Mouse (Mus musculus) midbrain, postnatal 0 days (tissue): ENCODE measurements around the gene Fam122c. TPM values are rescaled to one million over a fixed set of nuclear protein-coding genes. Genes with fewer than 3 reads are reported as not detected.

Experiments used
- ATAC-seq: fragments of 200-750 bp; cut with Nextera tagmentation; 2 replicates; pipeline ENCODE4 v1.8.0; 2017; ENCODE audit warnings: moderate number of reproducible peaks, mild to moderate bottlenecking, moderate TSS enrichment, moderate library complexity; ENCODE audit not compliant: low FRiP score
- DNase-seq: peaks from one replicate; pipeline ENCODE4 v3.0.0-alpha.2; 2015; ENCODE audit warnings: low spot score
- H3K27ac ChIP-seq: fragments of 300-500 bp; sonication (generic); 2 replicates; pipeline ENCODE4 v1.5.1; 2014; ENCODE audit warnings: low read depth, mild to moderate bottlenecking, low read length, mixed read lengths
- H3K27me3 ChIP-seq: fragments of 300-500 bp; sonication (generic); 2 replicates; pipeline ENCODE4 v1.6.1; 2014; ENCODE audit warnings: low read length, control low read depth, mixed read lengths; ENCODE audit not compliant: insufficient read depth
- H3K36me3 ChIP-seq: fragments of 300-500 bp; sonication (generic); 2 replicates; pipeline ENCODE4 v1.6.1; 2014; ENCODE audit warnings: low read length, control low read depth, mixed read lengths; ENCODE audit not compliant: insufficient read depth
- H3K4me1 ChIP-seq: fragments of 300-500 bp; sonication (generic); 2 replicates; pipeline ENCODE4 v1.6.1; 2014; ENCODE audit warnings: mild to moderate bottlenecking, control low read depth, antibody characterized with exemption, low read length, mixed read lengths; ENCODE audit not compliant: insufficient read depth
- H3K4me2 ChIP-seq: fragments of 300-500 bp; sonication (generic); 2 replicates; pipeline ENCODE4 v1.6.1; 2014; ENCODE audit warnings: low read depth, mild to moderate bottlenecking, low read length, mixed read lengths; ENCODE audit not compliant: poor library complexity, severe bottlenecking
- H3K4me3 ChIP-seq: fragments of 300-500 bp; sonication (generic); 2 replicates; pipeline ENCODE4 v1.5.1; 2014; ENCODE audit warnings: low read depth, mild to moderate bottlenecking, low read length, moderate library complexity
- H3K9ac ChIP-seq: fragments of 300-500 bp; sonication (generic); replicated peaks from 2 replicates; pipeline ENCODE4 v1.6.1; 2014; ENCODE audit warnings: mild to moderate bottlenecking, low read length, moderate library complexity, mixed read lengths; ENCODE audit not compliant: poor library complexity, severe bottlenecking
- H3K9me3 ChIP-seq: fragments of 300-500 bp; sonication (generic); 2 replicates; pipeline ENCODE4 v1.6.1; 2016; ENCODE audit warnings: low read length, control low read depth
- CTCF ChIP-seq: IDR thresholded peaks from 2 replicates; pipeline ENCODE4 v1.5.1; 2016; ENCODE audit warnings: antibody characterized with exemption, mild to moderate bottlenecking
- WGBS: fragments of 180-500 bp; shearing (Covaris S2); extraction: QIAGEN DNeasy Blood & Tissue Kit; methylation state at CpG from one replicate; pipeline ENCODE4 v1.1.7; 2014; 5-methylcytosine and 5-hydroxymethylcytosine counted together
- polyA plus RNA-seq: library from polyadenylated mRNA; unstranded; fragments of >200 nt; fragmentation: Nextera tagmentation; extraction: Ambion mirVana; gene quantifications from 2 replicates; pipeline ENCODE4 v1.2.1, GENCODE M21; 2015
- total RNA-seq: library from RNA; depleted of rRNA; stranded (reverse); fragments of >200 nt; gene quantifications from 2 replicates; pipeline ENCODE4 v1.2.3, GENCODE M21; 2014; rRNA removed

The Fam122c gene
- total RNA-seq (not detected in 2 replicates), polyA plus RNA-seq (not detected in 2 replicates)

- no peak within 1 kb of the TSS for H3K4me3 ChIP-seq
- H3K27me3 ChIP-seq, result no peaks in the 10 kb centered on the region
- WGBS, result 57% methylated on average over 1 of the region's 1 CpGs
- H3K9ac ChIP-seq, result no peak within 1 kb of the TSS
- no peak within 1 kb of the TSS for H3K4me2 ChIP-seq
- ATAC-seq (no peak), DNase-seq (no peak)
- no peak for TF ChIP-seq CTCF
- no peaks in the 10 kb centered on the region for H3K36me3 ChIP-seq
- no peak within 1 kb of the TSS for H3K27ac ChIP-seq
- no peaks in the 10 kb centered on the region for H3K4me1 ChIP-seq
- no peaks in the 10 kb centered on the region for H3K9me3 ChIP-seq
Observed at GRCm38 (mm10) chrX:53273124-53273523, at the start of gene Fam122c. Fam122c (plus strand) TSS chrX:53273424.

- ATAC-seq (no peak), DNase-seq (no peak)
- H3K36me3 ChIP-seq, result no peaks in the 10 kb centered on the region
- H3K9ac ChIP-seq, result no peak overlapping the region
- H3K9me3 ChIP-seq, result no peaks in the 10 kb centered on the region
- 71% methylated on average over 6 of the region's 6 CpGs for WGBS
- H3K4me2 ChIP-seq, result no peak overlapping the region
- H3K4me1 ChIP-seq, result no peaks in the 10 kb centered on the region
- no peak overlapping the region for H3K27ac ChIP-seq
- no peak for TF ChIP-seq CTCF
- H3K27me3 ChIP-seq, result no peaks in the 10 kb centered on the region
- no peak overlapping the region for H3K4me3 ChIP-seq
Observed at GRCm38 (mm10) chrX:53224353-53224944, 48.8 kb upstream of the Fam122c start.

GRCm38 (mm10) chrX:53231965-53232364 lies 41.3 kb upstream of the Fam122c start:
- peak overlapping the region; percentile 43 for H3K4me2 ChIP-seq
- DNase-seq, result peak; percentile 36
- WGBS, result 26% methylated on average over 13 of the region's 13 CpGs
- no peaks in the 10 kb centered on the region for H3K36me3 ChIP-seq
- H3K9ac ChIP-seq, result 0 out of 2 replicates have a peak overlapping the region, but pooled peaks have one; percentile 19
- ATAC-seq, result no peak
- H3K27ac ChIP-seq, result no peak overlapping the region
- no peak for TF ChIP-seq CTCF
- H3K27me3 ChIP-seq, result no peaks in the 10 kb centered on the region
- no peaks in the 10 kb centered on the region for H3K4me1 ChIP-seq
- peak overlapping the region; percentile 31 for H3K4me3 ChIP-seq
- no peaks in the 10 kb centered on the region for H3K9me3 ChIP-seq

GRCm38 (mm10) chrX:53233689-53234088 lies 39.5 kb upstream of the Fam122c start:
- no peaks in the 10 kb centered on the region for H3K4me1 ChIP-seq
- no peak overlapping the region for H3K9ac ChIP-seq
- H3K27me3 ChIP-seq, result no peaks in the 10 kb centered on the region
- WGBS, result 46% methylated on average over 4 of the region's 4 CpGs
- DNase-seq, result peak; percentile 8
- H3K36me3 ChIP-seq, result no peaks in the 10 kb centered on the region
- H3K27ac ChIP-seq, result no peak overlapping the region
- no peaks in the 10 kb centered on the region for H3K9me3 ChIP-seq
- H3K4me2 ChIP-seq, result no peak overlapping the region
- ATAC-seq, result no peak
- TF ChIP-seq CTCF, result peak; percentile 38
- no peak overlapping the region for H3K4me3 ChIP-seq

GRCm38 (mm10) chrX:53236404-53236803 lies 36.8 kb upstream of the Fam122c start:
- Histone ChIP-seq H3K4me1 (no peaks in the 10 kb centered on the region), H3K9ac (no peak overlapping the region), H3K9me3 (no peaks in the 10 kb centered on the region), H3K27ac (no peak overlapping the region), H3K27me3 (no peaks in the 10 kb centered on the region), H3K4me3 (no peak overlapping the region), H3K36me3 (no peaks in the 10 kb centered on the region), H3K4me2 (no peak overlapping the region)
- DNase-seq (no peak), ATAC-seq (no peak)
- no peak for TF ChIP-seq CTCF
- WGBS, result 61% methylated on average over 7 of the region's 7 CpGs

DNA sequence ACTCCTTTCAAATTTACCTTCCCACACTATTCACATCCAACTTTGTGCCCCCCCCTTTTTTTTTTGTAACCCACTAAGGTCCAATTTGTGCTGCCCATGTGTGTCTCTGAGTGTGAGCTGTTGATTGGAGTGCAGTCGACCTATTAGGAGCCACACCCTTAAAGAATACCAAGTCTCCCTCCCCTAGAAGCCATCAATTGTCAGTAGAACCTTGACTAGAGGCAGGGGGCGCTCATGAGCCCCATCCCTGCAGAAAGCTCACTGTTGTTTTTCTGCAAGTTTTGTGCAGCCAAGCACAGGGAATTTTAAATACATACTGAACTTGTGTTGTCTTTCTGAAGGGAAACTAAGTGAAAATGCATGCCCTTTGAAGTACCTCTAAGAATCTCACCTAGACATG lies 35.3 kb upstream of the Fam122c start:
- no peak for ATAC-seq
- 10% methylated on average over 2 of the region's 2 CpGs for WGBS

More for the DNA sequence above, 35.3 kb upstream of the Fam122c start:
- TF ChIP-seq CTCF, result peak; percentile 46
- Histone ChIP-seq H3K4me1 (no peaks in the 10 kb centered on the region), H3K4me3 (no peak overlapping the region), H3K27ac (no peak overlapping the region), H3K9me3 (no peaks in the 10 kb centered on the region), H3K4me2 (no peak overlapping the region), H3K9ac (no peak overlapping the region), H3K27me3 (no peaks in the 10 kb centered on the region), H3K36me3 (no peaks in the 10 kb centered on the region)
- DNase-seq, result no peak
